Mouse (Mus musculus) adrenal gland, adult 18-20 months (tissue): ENCODE results near the gene Bmp8b. TPM values are rescaled to one million over a fixed set of nuclear protein-coding genes. Genes with fewer than 3 reads are reported as not detected.
"Not testable (repeated sequence)": the region's sequence is repeated elsewhere in the genome, so short reads cannot be mapped to it uniquely, and the experiment has no call there.

Source experiments
- DNase-seq, 2 experiments: peaks; one replicate each; pipeline ENCODE4 v3.0.0; 2021 to 2022; ENCODE audit warnings: low spot score in 2 of 2
- long read RNA-seq, 2 experiments: library from polyadenylated mRNA; stranded (forward); transcript quantifications; one replicate each; pipeline ENCODE4 v2.0.0; 2021
- total RNA-seq, 2 experiments: library from RNA; stranded (reverse); gene quantifications; 1 replicate in 1 of 2; 2 replicates in 1 of 2; pipeline ENCODE4 v1.2.3; 2021

Bmp8b gene
- total RNA-seq, result under 1 TPM; 0.17 to 0.38 TPM
- long read RNA-seq, experiment 1, result 0 reads
- long read RNA-seq, experiment 2, result 0 reads

GRCm38 (mm10) chr4:123104651-123105450, at the start of gene Bmp8b:
Gene Bmp8b (plus strand): TSS chr4:123105165.
- DNase-seq, result no peak

- no peak for DNase-seq
Measured at GRCm38 (mm10) chr4:123056560-123057109, 48.3 kb upstream of the Bmp8b start.

- DNase-seq, result no peak
Measured at GRCm38 (mm10) chr4:123057957-123058356, 47.0 kb upstream of the Bmp8b start.

GRCm38 (mm10) chr4:123061744-123062143, 43.2 kb upstream of the Bmp8b start:
- DNase-seq, result no peak

GRCm38 (mm10) chr4:123068646-123069045, 36.3 kb upstream of the Bmp8b start:
- DNase-seq, result no peak

GRCm38 (mm10) chr4:123071266-123071966, 33.5 kb upstream of the Bmp8b start:
- DNase-seq, result no peak

GRCm38 (mm10) chr4:123076928-123077327, 28.0 kb upstream of the Bmp8b start:
- no peak for DNase-seq

- DNase-seq, result no peak
Measured at GRCm38 (mm10) chr4:123078231-123078630, 26.7 kb upstream of the Bmp8b start.

- DNase-seq, result no peak
Measured at GRCm38 (mm10) chr4:123080791-123081190, 24.2 kb upstream of the Bmp8b start.

- DNase-seq, result peak; percentile 63 to 71
Measured at GRCm38 (mm10) chr4:123082283-123083163, 22.4 kb upstream of the Bmp8b start.

GRCm38 (mm10) chr4:123083323-123083902, 21.6 kb upstream of the Bmp8b start:
- no peak for DNase-seq

GRCm38 (mm10) chr4:123085290-123085689, 19.7 kb upstream of the Bmp8b start:
- no peak for DNase-seq

GRCm38 (mm10) chr4:123086381-123086780, 18.6 kb upstream of the Bmp8b start:
- DNase-seq, result no peak

- DNase-seq, result no peak
Measured at GRCm38 (mm10) chr4:123092621-123093020, 12.3 kb upstream of the Bmp8b start.

- no peak for DNase-seq
Measured at GRCm38 (mm10) chr4:123093064-123093776, 11.7 kb upstream of the Bmp8b start.

GRCm38 (mm10) chr4:123093869-123094268, 11.1 kb upstream of the Bmp8b start:
- no peak for DNase-seq

- no peak for DNase-seq
Measured at GRCm38 (mm10) chr4:123105451-123105790, 456 bp downstream of the Bmp8b start.

GRCm38 (mm10) chr4:123105929-123106328, 964 bp downstream of the Bmp8b start:
- DNase-seq, result not testable (repeated sequence)

GRCm38 (mm10) chr4:123106864-123107263, 1.9 kb downstream of the Bmp8b start:
- no peak for DNase-seq

- no peak for DNase-seq
Measured at GRCm38 (mm10) chr4:123108056-123108455, 3.1 kb downstream of the Bmp8b start.
